9 mouse cellular contexts compared by ENCODE assay signal in genomic region chr1:91800967-91801843, GRCm38 (mm10). TPM values are rescaled to one million over a fixed set of nuclear protein-coding genes. Genes with fewer than 3 reads are reported as not detected.
DNase-seq lines count a peak whose midpoint lies in the region; ATAC-seq lines count a peak whose summit lies in the region.
"Had no signal": no experiment of that assay in that cellular context is flagged by ENCODE, and none has a peak within 500 bp of the region (broad histone marks: within the 10 kb centered on the region; RNA-seq: fewer than 3 reads in every experiment).

Twist2 (plus strand) TSS chr1:91801461.

- ATAC-seq in heart, embryonic 16.5 days (replicated peaks; ENCODE audit: extremely low read depth, insufficient read depth, low FRiP score) = peak; percentile 55; the same call in 1 of the 2 replicates
- ATAC-seq in stomach, embryonic 14.5 days (ENCODE audit: insufficient number of reproducible peaks, insufficient read depth, low FRiP score, low read depth) = peak; percentile 35; the same call in 1 of the 2 replicates

- peaks cover 93% of the 10 kb centered on the region for H3K27me3 ChIP-seq in forebrain, embryonic 10.5 days (ENCODE audit: poor library complexity, severe bottlenecking)
- H3K27me3 ChIP-seq in heart, embryonic 16.5 days (ENCODE audit: control insufficient read depth, insufficient read depth, low read length) = peaks cover 52% of the 10 kb centered on the region
- peaks cover 20% of the 10 kb centered on the region; the same call in 1 of the 2 replicates for H3K27me3 ChIP-seq in stomach, embryonic 14.5 days (ENCODE audit: control insufficient read depth, insufficient read depth, low read length)

- peaks cover 38% of the 10 kb centered on the region for H3K4me1 ChIP-seq in forebrain, embryonic 10.5 days
- H3K4me1 ChIP-seq in heart, embryonic 16.5 days (ENCODE audit: control insufficient read depth, insufficient read depth, low read length) = peaks cover 6% of the 10 kb centered on the region; the same call in 1 of the 2 replicates
- 0 out of 2 replicates have a peak, but pooled peaks cover 3% of the 10 kb centered on the region for H3K4me1 ChIP-seq in stomach, embryonic 14.5 days (ENCODE audit: control insufficient read depth, insufficient read depth, low read length)

- H3K4me2 ChIP-seq in heart, embryonic 16.5 days (ENCODE audit: low read depth, low read length) = peak within 1 kb of the TSS; percentile 86
- H3K4me2 ChIP-seq in stomach, embryonic 14.5 days (replicated peaks; ENCODE audit: low read depth, low read length) = peak within 1 kb of the TSS; percentile 89

- H3K4me3 ChIP-seq in forebrain, embryonic 10.5 days = peak within 1 kb of the TSS; percentile 64
- H3K4me3 ChIP-seq in heart, embryonic 16.5 days (ENCODE audit: low read length) = peak within 1 kb of the TSS; percentile 57
- peak within 1 kb of the TSS; percentile 52 for H3K4me3 ChIP-seq in stomach, embryonic 14.5 days (ENCODE audit: low read depth, low read length)

- no peaks in the 10 kb centered on the region for H3K9me3 ChIP-seq in forebrain, embryonic 10.5 days
- no peaks in the 10 kb centered on the region for H3K9me3 ChIP-seq in heart, embryonic 16.5 days (replicated peaks; ENCODE audit: control insufficient read depth, low read length)
- no peaks in the 10 kb centered on the region for H3K9me3 ChIP-seq in stomach, embryonic 14.5 days (ENCODE audit: control insufficient read depth, low read depth, low read length)

- peak; percentile 19 for DNase-seq in layer of hippocampus, adult 11-12 months (ENCODE audit: low spot score)
- DNase-seq in layer of hippocampus, postnatal 10 days (ENCODE audit: low spot score in 2 of 2) = no peak
- DNase-seq in forebrain, embryonic 10.5 days (ENCODE audit: extremely low spot score, low spot score) = peak; percentile 69
- DNase-seq in kidney, postnatal 25 days = peak; percentile 45 to 68
- DNase-seq in mesoderm, embryonic 11.5 days (ENCODE audit: low read depth, low spot score) = peak; percentile 78
- no peak for DNase-seq in T-cell, adult 2 months (ENCODE audit: low spot score)

- WGBS in forebrain, embryonic 10.5 days = under 1% methylated on average over 77 of the region's 77 CpGs
- under 1% methylated on average over 71 of the region's 77 CpGs for WGBS in heart, embryonic 16.5 days
- WGBS in stomach, embryonic 14.5 days = under 1% methylated on average over 71 of the region's 77 CpGs

- no peaks in the 10 kb centered on the region for H3K36me3 ChIP-seq in forebrain, embryonic 10.5 days (replicated peaks)
- no peaks in the 10 kb centered on the region for H3K36me3 ChIP-seq in heart, embryonic 16.5 days (ENCODE audit: control insufficient read depth, insufficient read depth)
- no peaks in the 10 kb centered on the region for H3K36me3 ChIP-seq in stomach, embryonic 14.5 days (ENCODE audit: control insufficient read depth, insufficient read depth, low read length)

- H3K27ac ChIP-seq in forebrain, embryonic 10.5 days = peak within 1 kb of the TSS; percentile 81
- H3K27ac ChIP-seq in heart, embryonic 16.5 days (ENCODE audit: low read length) = 0 out of 2 replicates have a peak within 1 kb of the TSS, but pooled peaks have one; percentile 9
- peak within 1 kb of the TSS; percentile 58; the same call in 1 of the 2 replicates for H3K27ac ChIP-seq in stomach, embryonic 14.5 days (ENCODE audit: low read length)

- H3K9ac ChIP-seq in heart, embryonic 16.5 days (ENCODE audit: low read length) = peak within 1 kb of the TSS; percentile 50
- H3K9ac ChIP-seq in stomach, embryonic 14.5 days (replicated peaks; ENCODE audit: low read depth, low read length) = peak within 1 kb of the TSS; percentile 48

RNA-seq across cellular contexts. Expression of gene Twist2, which starts in this region (rescaled TPM):
- total RNA-seq in layer of hippocampus, postnatal 10 days (2021) = 1 to 10 TPM; 1.8 to 2.1 TPM
- 9.7 and 10.5 TPM in 2 replicates for polyA plus RNA-seq in forebrain, embryonic 10.5 days (2016; fragmentation: Nextera tagmentation; extraction: Ambion mirVana)
- polyA plus RNA-seq in heart, embryonic 16.5 days (2015; fragmentation: Nextera tagmentation; extraction: Ambion mirVana) = 2.1 and 2.6 TPM in 2 replicates
- polyA plus RNA-seq in stomach, embryonic 14.5 days (2014; fragmentation: Nextera tagmentation; extraction: Ambion mirVana) = 10.7 and 11.9 TPM in 2 replicates
- total RNA-seq: CH12.LX had no signal

Comparison
In these comparisons a context has a peak if more than half of its experiments do, and no peak if none do; other contexts are left out.
1. DNase-seq: peak in layer of hippocampus, adult 11-12 months (single experiment), forebrain, embryonic 10.5 days (single experiment), kidney, postnatal 25 days (2 of 2) and mesoderm, embryonic 11.5 days (single experiment); none in layer of hippocampus, postnatal 10 days (0 of 2) and T-cell, adult 2 months (single experiment).
2. H3K27ac ChIP-seq: peak in every context shown above with its lines; median percentile 81 in forebrain, embryonic 10.5 days; 58 in stomach, embryonic 14.5 days; 9 in heart, embryonic 16.5 days.
3. Peak in every context shown above with its lines, with median percentiles within 50 percentile points of each other: H3K4me3 ChIP-seq.